Mouse (Mus musculus) adipocyte (in vitro differentiated cells): ENCODE measurements at regions not wholly inside any gene's neighbourhood (a gene's known extent, or its start where the extent isn't known, plus 50 kb on each side); places are given as distances from the start of the nearest gene placed in this dataset.

Source experiments
- DNase-seq: peaks from one replicate; pipeline ENCODE4 v3.0.0-alpha.2; 2016; ENCODE audit warnings: low spot score

- no peak for DNase-seq
These were observed 77.5 kb downstream of the Nufip1 start for GRCm38 (mm10) chr14:76188105-76188645.

DNA sequence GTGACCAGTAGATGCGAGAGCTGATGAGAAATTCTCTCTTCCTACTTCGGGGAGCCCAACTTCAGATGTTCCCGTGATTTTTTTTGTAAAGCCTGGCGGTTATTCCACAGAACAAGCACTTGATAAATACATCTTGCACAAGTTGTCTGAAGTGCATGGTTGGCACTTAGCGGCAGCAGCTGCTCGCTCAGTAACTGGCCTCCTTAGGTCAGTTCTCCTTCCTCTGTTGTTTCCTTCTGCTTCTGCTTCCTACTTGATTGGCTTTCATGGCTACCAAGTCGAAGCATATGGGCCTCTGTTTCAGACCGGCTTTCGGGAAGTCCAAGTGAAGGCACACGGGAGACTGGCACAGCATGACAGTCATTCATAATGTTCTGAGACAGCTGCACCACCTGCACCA, 84.6 kb downstream of the Nufip1 start:
- no peak for DNase-seq

- DNase-seq, result no peak
These were observed 86.7 kb downstream of the Nufip1 start for GRCm38 (mm10) chr14:76197357-76197756.

GRCm38 (mm10) chr14:76198406-76198805, 87.7 kb downstream of the Nufip1 start:
- no peak for DNase-seq

DNA sequence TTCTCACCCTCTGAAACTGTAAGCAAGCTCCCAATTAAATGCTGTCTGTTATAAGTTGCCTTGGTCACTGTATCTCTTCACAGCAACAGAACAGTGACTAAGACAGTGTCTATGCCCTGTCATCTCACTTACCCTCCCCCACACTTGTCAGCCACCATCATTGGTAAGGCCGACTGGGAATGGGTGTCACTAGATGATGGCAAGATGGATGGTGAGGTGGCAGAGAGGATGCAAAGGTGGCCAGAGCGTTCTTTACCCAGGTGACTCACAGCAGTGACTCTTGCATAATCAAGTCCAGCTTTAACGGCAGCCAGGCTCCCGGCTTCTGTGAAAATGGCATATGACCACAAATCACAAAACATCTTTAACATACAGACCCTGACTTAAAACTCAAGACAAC, 91.9 kb downstream of the Nufip1 start:
- no peak for DNase-seq

- peak; percentile 6 for DNase-seq
These were observed 92.4 kb downstream of the Nufip1 start for GRCm38 (mm10) chr14:76203135-76203534.

DNA sequence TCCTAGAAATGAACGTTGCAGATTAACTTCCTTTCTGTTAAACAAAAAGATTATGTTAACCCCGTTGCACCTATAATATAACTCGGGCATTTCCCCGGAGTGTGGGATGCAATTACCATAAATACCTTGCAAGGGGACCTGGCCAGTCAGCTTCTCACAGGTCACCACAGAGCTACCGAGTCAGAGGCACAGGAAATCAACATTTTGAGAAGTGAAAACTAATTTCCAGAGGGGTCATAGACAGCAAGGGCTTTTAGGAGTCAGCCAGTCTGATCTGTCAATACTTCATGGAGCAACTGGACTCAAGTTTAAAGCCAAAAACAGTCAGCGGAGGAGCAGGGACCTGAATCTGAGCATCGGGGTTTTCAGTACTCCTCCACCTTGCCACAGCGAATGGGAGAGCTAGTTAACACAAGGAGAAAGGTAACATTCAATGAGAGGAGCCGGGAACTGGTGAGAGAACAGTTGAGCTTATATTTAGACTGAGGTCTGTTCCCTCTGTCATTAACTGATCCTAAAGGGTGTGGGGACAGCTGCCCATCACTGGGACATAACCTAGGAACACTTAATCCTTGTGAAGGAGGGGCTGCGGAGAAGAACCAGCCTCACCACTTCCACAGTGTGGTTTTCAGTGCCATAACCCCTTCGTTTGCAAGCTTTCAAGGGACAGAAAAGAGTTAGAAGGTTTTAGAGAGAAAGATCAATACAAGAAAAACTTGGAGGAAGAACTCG, 105.9 kb downstream of the Nufip1 start:
- DNase-seq, result no peak

DNA sequence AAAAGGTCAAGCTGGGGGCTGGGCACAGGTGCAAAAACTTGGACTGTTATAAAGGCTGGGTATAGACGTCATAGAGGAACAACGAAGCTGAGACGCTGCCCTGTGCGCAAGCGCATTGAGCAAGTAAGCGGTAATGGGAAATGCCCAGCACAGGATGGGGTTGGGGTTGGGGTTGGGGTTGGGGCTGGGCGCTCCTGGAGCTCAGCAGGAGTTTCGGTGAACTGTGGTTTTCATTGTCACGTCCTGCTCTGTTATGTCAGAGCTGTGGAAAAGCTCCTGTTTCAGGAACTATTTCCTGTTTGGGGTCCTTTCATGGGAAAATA, 106.4 kb downstream of the Nufip1 start:
- no peak for DNase-seq

DNA sequence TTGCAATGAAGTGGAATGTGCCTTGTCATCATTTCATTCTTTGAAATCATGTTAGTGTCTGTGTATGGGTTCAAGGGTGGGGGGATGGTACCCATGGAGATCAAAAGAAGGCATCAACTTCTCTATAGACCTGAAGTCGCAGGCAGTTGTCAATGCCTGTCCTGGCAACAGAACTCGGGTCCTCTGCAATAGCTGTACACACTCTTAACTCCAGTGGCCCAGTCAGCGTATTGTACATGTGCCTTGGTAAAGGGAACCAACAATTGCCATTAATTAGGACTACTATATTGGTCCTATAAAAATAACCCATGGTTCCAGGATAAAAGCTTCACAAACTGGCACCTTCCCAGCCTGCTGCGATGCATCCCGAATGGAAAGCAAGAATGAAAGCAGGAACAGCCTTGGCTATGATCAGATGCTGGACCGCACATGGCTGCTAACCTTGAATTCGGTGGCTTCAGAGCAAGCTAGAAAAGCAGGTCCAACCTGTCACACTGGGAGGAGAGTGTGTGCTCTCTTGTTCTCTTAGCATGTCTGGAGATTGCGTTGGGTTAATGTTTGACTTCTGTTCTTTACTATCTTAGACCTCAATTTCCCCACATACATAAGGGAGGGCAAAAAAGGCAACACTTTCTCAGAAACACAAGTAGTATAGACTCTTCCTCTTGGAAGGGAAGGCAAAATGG, 107.0 kb downstream of the Nufip1 start:
- DNase-seq, result no peak

DNA sequence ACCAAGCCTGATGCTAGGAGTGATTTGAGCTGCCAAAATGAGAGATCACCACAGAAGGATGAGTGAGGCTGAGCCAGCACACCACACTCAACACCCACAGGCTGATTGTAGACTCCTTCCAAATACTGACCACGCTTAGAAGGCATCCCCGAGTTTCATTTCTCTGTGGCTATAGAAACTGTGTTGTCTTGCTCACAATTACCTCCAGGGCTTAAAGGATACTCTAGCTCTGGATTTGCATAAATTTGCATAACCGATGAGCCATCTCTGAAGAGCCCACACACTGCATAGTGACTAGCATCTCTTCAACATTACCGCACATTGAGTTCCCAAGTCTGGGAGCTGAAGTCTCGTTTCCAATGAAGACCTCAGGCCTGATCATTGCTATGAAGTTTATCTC, 110.3 kb downstream of the Nufip1 start:
- DNase-seq, result no peak

DNA sequence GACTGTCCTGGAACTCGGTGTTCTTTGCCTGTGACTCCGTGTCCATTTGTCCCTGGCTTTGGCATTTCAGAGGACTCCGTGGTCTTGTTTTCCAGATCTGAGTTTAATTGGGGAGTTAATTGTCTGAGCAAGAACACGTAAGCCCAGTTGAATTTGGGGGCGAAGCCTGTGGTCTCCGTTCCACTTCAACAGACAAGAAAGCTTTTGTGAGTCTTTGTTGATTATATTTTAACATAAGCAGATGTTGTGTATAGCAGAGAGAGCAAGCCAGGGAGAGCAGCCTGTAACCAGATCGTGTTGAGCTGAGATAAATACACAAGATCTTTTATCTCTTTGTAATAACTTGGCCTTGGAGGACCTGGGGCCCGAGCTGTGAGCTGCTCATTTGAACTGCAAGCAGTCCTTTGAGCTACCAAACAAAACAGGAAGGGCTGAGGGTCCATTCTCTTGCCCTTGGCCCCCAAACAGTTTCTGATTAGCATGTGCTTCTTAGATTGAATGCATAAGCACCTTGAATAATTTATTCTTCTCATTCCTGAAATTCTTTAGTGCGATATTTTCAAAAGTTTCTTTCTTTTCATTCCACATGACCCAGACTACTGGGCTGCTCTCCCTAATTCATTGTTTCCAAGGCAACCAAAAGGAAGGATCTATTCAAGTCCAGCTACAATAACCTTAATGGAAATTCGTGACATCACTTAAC, 111.1 kb downstream of the Nufip1 start:
- no peak for DNase-seq

DNA sequence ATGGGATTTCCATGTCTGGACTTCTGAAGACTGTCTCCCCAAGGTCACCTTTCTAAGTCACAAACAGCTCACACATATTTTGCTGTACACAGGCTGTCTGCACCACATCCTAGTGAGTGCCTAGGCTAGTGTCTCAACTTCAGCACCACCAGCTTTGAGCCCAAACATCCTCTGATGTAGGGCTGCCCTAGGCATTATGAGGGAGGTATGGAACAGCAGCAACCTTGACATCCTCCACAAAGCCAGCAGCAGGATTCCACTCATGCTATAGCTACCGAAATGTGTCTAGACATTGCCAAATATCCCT, 111.6 kb downstream of the Nufip1 start:
- DNase-seq, result no peak

DNA sequence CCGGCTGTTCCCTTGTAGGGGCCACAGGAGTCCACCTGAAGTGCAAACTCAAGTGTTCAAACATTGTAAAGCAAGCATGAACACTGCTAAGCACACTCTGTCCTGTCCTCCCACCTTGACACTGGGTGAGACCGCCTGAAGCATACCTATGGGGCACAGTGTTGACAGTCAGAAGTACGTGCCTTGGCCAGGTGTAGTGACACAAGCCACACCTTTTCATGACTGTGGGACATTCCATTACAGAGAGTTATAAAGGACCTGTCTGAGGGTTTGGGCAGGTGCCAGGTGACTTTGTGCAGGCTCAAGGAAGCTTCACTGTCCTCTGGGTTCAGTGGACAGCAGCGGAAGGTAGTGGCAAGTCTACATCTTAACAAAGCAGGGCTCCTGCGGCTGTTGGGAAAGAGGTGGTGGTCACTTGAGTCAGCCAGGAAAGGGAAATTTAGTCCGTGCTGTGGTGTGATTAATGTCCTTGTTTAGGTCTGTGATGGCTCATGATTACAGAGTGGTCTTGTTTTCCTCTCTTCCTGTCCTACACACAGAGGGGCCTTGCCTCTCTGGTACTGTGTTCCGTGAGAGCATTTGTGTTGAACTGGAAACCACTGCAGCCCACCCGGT, 112.5 kb downstream of the Nufip1 start:
- no peak for DNase-seq

DNA sequence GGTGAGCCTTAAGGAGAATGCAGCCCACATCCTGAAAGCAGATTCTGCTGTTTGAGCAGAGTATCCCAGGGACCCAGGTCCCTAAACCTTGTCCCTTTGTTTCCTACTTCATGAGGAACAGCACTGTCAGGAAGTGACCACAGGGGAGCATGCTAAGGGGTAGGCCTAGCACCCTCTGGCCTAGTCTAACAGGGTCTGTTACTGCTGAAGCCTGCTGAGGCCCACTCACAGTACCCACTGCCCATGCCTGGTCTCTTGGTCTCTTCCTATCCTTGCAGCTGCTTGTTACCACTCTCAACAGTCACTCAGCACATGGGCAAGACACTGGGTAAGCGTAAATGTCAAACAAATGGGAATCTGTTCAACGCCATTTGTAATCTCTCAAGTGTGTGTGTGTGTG, 113.2 kb downstream of the Nufip1 start:
- DNase-seq, result no peak

DNA sequence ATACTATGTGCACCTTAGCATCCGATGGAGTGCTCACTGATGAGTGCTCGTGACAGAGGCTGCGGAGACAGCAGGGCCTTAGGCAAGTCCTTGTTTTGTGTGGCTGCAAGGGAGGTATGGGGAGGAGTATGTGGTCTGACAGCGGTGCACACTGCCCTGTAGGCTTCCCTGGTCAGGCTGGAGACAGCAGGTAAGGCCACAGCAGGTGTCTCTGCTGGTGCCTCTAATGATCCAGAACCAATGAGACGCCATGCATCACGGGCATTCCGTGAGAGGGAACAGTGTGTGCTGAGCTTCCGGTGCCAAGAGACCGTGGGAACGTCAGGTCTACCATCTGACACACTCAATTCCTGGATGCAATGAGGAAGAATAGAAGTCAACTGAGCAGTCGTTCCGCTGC, 114.8 kb downstream of the Nufip1 start:
- DNase-seq, result no peak

GRCm38 (mm10) chr14:76226621-76227297, 116.1 kb downstream of the Nufip1 start:
- no peak for DNase-seq

DNA sequence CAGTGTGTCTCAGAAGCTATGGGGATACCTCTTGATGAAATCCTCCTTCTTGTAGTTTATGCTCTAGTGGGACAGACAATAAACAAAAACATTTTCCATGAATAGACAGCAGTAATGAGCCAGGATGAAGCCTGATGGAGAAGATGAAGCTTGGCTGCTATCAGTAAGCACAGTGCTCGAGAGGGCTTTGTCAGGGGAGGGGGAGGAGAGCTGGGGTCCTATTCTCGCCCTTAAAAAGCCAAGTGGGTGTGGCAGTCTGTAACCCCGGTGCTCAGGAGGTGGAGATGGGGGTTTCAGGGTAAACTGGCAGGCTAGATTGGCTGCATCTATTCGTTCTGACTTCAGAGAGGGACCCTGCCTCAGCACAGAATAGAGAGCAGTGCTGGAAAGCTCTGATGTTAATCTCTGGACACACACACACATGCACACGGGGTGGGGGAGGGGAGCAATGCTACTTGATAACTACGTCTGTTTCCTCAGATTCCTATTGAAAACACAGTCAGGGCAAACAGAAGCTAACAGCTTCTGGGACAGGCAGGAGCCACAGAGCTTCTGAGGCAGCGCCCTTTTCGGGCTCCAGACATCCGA, 118.4 kb downstream of the Nufip1 start:
- DNase-seq, result no peak

- no peak for DNase-seq
These were observed 129.3 kb downstream of the Nufip1 start for GRCm38 (mm10) chr14:76239856-76240493.

DNA sequence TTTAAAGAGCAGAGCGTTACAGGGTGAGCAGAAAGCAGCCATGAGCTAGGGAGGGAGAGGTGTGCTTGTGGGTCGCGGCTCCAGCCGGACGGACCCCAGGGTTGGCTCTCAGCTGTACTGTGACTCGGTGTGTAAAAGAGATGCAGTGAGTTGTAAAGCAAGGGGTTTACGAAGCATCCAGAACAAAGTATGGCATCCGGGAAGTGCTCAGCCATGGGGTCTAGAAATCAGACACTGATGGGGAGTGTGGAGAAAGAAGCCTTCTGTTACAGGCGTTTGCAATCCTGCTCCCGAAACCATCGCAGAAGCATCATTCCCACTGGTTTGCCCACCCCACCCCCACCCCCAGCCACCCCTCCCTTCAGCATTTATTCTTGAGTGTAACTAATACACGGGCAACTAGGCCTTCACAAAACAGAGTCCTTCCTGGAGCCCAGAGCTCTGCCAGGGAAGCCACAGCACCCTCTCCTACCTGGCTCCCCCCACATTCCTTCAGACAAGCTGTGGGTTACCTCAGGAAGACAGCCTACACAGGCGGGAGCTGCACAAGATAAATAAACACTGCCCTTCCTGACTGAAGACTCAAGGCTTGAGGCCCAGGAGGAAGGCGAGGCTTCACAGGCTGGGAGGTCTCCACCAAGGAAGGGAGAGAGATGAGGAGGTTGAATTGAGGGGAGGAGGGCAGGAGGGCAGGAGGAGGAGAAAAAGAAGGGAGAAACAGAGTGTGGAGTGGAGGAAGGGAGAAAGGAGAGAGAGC, 133.1 kb downstream of the Nufip1 start:
- no peak for DNase-seq

GRCm38 (mm10) chr14:76244338-76245062, 133.8 kb downstream of the Nufip1 start:
- DNase-seq, result no peak
